Mouse (Mus musculus): ENCODE measurements at regions not wholly inside any gene's neighbourhood (a gene's known extent, or its start where the extent isn't known, plus 50 kb on each side); places are given as distances from the start of the nearest gene placed in this dataset.

- intact Hi-C loops (cut with DNase I) = no loop called here
- DNase-seq (ENCODE audit: low spot score in 2 of 2) = peak; percentile 18 to 21
These were observed 333.7 kb downstream of the 3100002H09Rik start for GRCm38 (mm10) chr4:124276741-124277455.

- intact Hi-C loops (cut with DNase I) = no loop called here
- no peak for DNase-seq (ENCODE audit: low spot score in 2 of 2)
These were observed 338.6 kb downstream of the 3100002H09Rik start for GRCm38 (mm10) chr4:124272002-124272401.

GRCm38 (mm10) chr4:124268404-124268803, 342.2 kb downstream of the 3100002H09Rik start:
- DNase-seq (ENCODE audit: low spot score in 2 of 2) = no peak
- intact Hi-C loops (cut with DNase I) = no loop called here

GRCm38 (mm10) chr4:124266573-124266972, 344.0 kb downstream of the 3100002H09Rik start:
- DNase-seq (ENCODE audit: low spot score in 2 of 2) = no peak
- intact Hi-C loops (cut with DNase I) = no loop called here

- intact Hi-C loops (cut with DNase I) = no loop called here
- peak; percentile 53 to 81 for DNase-seq (ENCODE audit: low spot score in 2 of 2)
These were observed 345.1 kb downstream of the 3100002H09Rik start for GRCm38 (mm10) chr4:124265527-124265926.

GRCm38 (mm10) chr4:124257006-124257405, 339.2 kb upstream of the 4930535I16Rik start:
- no peak for DNase-seq (ENCODE audit: low spot score in 2 of 2)
- intact Hi-C loops (cut with DNase I) = no loop called here

- intact Hi-C loops (cut with DNase I) = no loop called here
- DNase-seq (ENCODE audit: low spot score in 2 of 2) = no peak
These were observed 338.7 kb upstream of the 4930535I16Rik start for GRCm38 (mm10) chr4:124256515-124256914.

- DNase-seq (ENCODE audit: low spot score in 2 of 2) = no peak
- intact Hi-C loops (cut with DNase I) = no loop called here
These were observed 337.3 kb upstream of the 4930535I16Rik start for GRCm38 (mm10) chr4:124255183-124255543.

- intact Hi-C loops (cut with DNase I) = no loop called here
- DNase-seq (ENCODE audit: low spot score in 2 of 2) = no peak
These were observed 336.8 kb upstream of the 4930535I16Rik start for GRCm38 (mm10) chr4:124254446-124255182.

- no peak for DNase-seq (ENCODE audit: low spot score in 2 of 2)
- intact Hi-C loops (cut with DNase I) = no loop called here
These were observed 323.8 kb upstream of the 4930535I16Rik start for GRCm38 (mm10) chr4:124241600-124241999.

- intact Hi-C loops (cut with DNase I) = no loop called here
- DNase-seq (ENCODE audit: low spot score in 2 of 2) = no peak
These were observed 318.7 kb upstream of the 4930535I16Rik start for GRCm38 (mm10) chr4:124236476-124236875.

GRCm38 (mm10) chr4:124228537-124228936, 310.7 kb upstream of the 4930535I16Rik start:
- intact Hi-C loops (cut with DNase I) = no loop called here
- DNase-seq (ENCODE audit: low spot score in 2 of 2) = peak; percentile 73

- intact Hi-C loops (cut with DNase I) = no loop called here
- DNase-seq (ENCODE audit: low spot score in 2 of 2) = no peak
These were observed 306.1 kb upstream of the 4930535I16Rik start for GRCm38 (mm10) chr4:124223646-124224500.

GRCm38 (mm10) chr4:124221736-124222135, 303.9 kb upstream of the 4930535I16Rik start:
- intact Hi-C loops (cut with DNase I) = no loop called here
- DNase-seq (ENCODE audit: low spot score in 2 of 2) = no peak

- intact Hi-C loops (cut with DNase I) = no loop called here
These were observed 299.4 kb upstream of the 4930535I16Rik start for GRCm38 (mm10) chr4:124217206-124217605.

GRCm38 (mm10) chr4:124216351-124216750, 298.5 kb upstream of the 4930535I16Rik start:
- intact Hi-C loops (cut with DNase I) = no loop called here
- no peak for DNase-seq (ENCODE audit: low spot score in 2 of 2)

More at GRCm38 (mm10) chr4:124217206-124217605, 299.4 kb upstream of the 4930535I16Rik start:
- no peak for DNase-seq (ENCODE audit: low spot score in 2 of 2)

- intact Hi-C loops (cut with DNase I) = no loop called here
- no peak for DNase-seq (ENCODE audit: low spot score in 2 of 2)
These were observed 297.3 kb upstream of the 4930535I16Rik start for GRCm38 (mm10) chr4:124215077-124215476.

- intact Hi-C loops (cut with DNase I) = no loop called here
- peak; percentile 59 to 67 for DNase-seq (ENCODE audit: low spot score in 2 of 2)
These were observed 292.3 kb upstream of the 4930535I16Rik start for GRCm38 (mm10) chr4:124210103-124210502.

- intact Hi-C loops (cut with DNase I) = no loop called here
These were observed 288.7 kb upstream of the 4930535I16Rik start for GRCm38 (mm10) chr4:124206480-124206879.

GRCm38 (mm10) chr4:124203736-124204135, 285.9 kb upstream of the 4930535I16Rik start:
- intact Hi-C loops (cut with DNase I) = no loop called here

More at GRCm38 (mm10) chr4:124206480-124206879, 288.7 kb upstream of the 4930535I16Rik start:
- peak; percentile 41 to 55 for DNase-seq (ENCODE audit: low spot score in 2 of 2)

More at GRCm38 (mm10) chr4:124203736-124204135, 285.9 kb upstream of the 4930535I16Rik start:
- no peak for DNase-seq (ENCODE audit: low spot score in 2 of 2)

All from left cerebral cortex, postnatal 36 days (tissue).